Mouse (Mus musculus) urinary bladder, adult 2 months (tissue): ENCODE data around the gene Wdfy1. TPM values are rescaled to one million over a fixed set of nuclear protein-coding genes. Genes with fewer than 3 reads are reported as not detected.

Experiments
- DNase-seq: peaks from one replicate; pipeline ENCODE4 v3.0.0; 2022; ENCODE audit warnings: low spot score
- polyA plus RNA-seq: library from polyadenylated mRNA; depleted of rRNA; stranded (reverse); fragments of >200 nt; gene quantifications from 2 replicates; pipeline ENCODE4 v1.2.3, GENCODE M21; 2012

Gene Wdfy1
- polyA plus RNA-seq, 1 experiment = 17.5 TPM

- DNase-seq = no peak
Observed at GRCm38 (mm10) chr1:79710678-79711077, 65.3 kb downstream of the Wdfy1 start.

- DNase-seq = no peak
Observed at GRCm38 (mm10) chr1:79710216-79710615, 65.7 kb downstream of the Wdfy1 start.

- DNase-seq = no peak
Observed at GRCm38 (mm10) chr1:79707383-79707782, 68.6 kb downstream of the Wdfy1 start.

- no peak for DNase-seq
Observed at GRCm38 (mm10) chr1:79706707-79707106, 69.2 kb downstream of the Wdfy1 start.

GRCm38 (mm10) chr1:79704672-79705071, 71.3 kb downstream of the Wdfy1 start:
- no peak for DNase-seq

GRCm38 (mm10) chr1:79703520-79703919, 72.4 kb downstream of the Wdfy1 start:
- DNase-seq = no peak

GRCm38 (mm10) chr1:79698506-79698905, 77.4 kb downstream of the Wdfy1 start:
- DNase-seq = no peak

- no peak for DNase-seq
Observed at GRCm38 (mm10) chr1:79697382-79697781, 78.6 kb downstream of the Wdfy1 start.

- DNase-seq = no peak
Observed at GRCm38 (mm10) chr1:79696933-79697332, 79.0 kb downstream of the Wdfy1 start.

- no peak for DNase-seq
Observed at GRCm38 (mm10) chr1:79692482-79692881, 83.5 kb downstream of the Wdfy1 start.

- no peak for DNase-seq
Observed at GRCm38 (mm10) chr1:79687254-79687653, 88.7 kb downstream of the Wdfy1 start.

GRCm38 (mm10) chr1:79684027-79684426, 91.9 kb downstream of the Wdfy1 start:
- no peak for DNase-seq

- DNase-seq = no peak
Observed at GRCm38 (mm10) chr1:79682936-79683335, 93.0 kb downstream of the Wdfy1 start.

- DNase-seq = no peak
Observed at GRCm38 (mm10) chr1:79680777-79681176, 95.2 kb downstream of the Wdfy1 start.

GRCm38 (mm10) chr1:79678117-79678684, 97.7 kb downstream of the Wdfy1 start:
- DNase-seq = no peak

GRCm38 (mm10) chr1:79675716-79676115, 100.2 kb downstream of the Wdfy1 start:
- DNase-seq = no peak

- DNase-seq = peak; percentile 61
Observed at GRCm38 (mm10) chr1:79671543-79672337, 104.2 kb downstream of the Wdfy1 start, which contains the start of gene Ap1s3. Ap1s3 (minus strand) TSS chr1:79671972.

GRCm38 (mm10) chr1:79671196-79671542, 104.8 kb downstream of the Wdfy1 start:
- no peak for DNase-seq

GRCm38 (mm10) chr1:79669419-79669974, 106.4 kb downstream of the Wdfy1 start:
- DNase-seq = no peak

GRCm38 (mm10) chr1:79664911-79665310, 111.0 kb downstream of the Wdfy1 start:
- DNase-seq = no peak

GRCm38 (mm10) chr1:79659598-79659997, 116.3 kb downstream of the Wdfy1 start:
- DNase-seq = no peak

- no peak for DNase-seq
Observed at GRCm38 (mm10) chr1:79657411-79657810, 118.5 kb downstream of the Wdfy1 start.
